Mouse (Mus musculus) embryonic stem cell, embryonic (primary cell): ENCODE measurements around the gene Brpf1.

Source experiments
- CTCF ChIA-PET, 4 experiments: fragments of 300-600 bp in 2 of 4; fragments of 350-600 bp in 2 of 4; sonication (Branson Sonifier 250); formaldehyde crosslinking; loops; one replicate each; lab custom pipeline; 2022; ENCODE audit warnings: inconsistent platforms in 2 of 4; lab: Charles Lee
- POLR2A ChIA-PET, 4 experiments: fragments of 300-600 bp in 2 of 4; fragments of 350-600 bp in 2 of 4; sonication (Branson Sonifier 250); formaldehyde crosslinking; loops; one replicate each; lab custom pipeline; 2022; ENCODE audit warnings: antibody characterized with exemption in 4 of 4, inconsistent platforms in 1 of 4; lab: Charles Lee

The Brpf1 gene

GRCm38 (mm10) chr6:113364518-113365135 is 57.7 kb downstream of the Brpf1 start:
- CTCF ChIA-PET, result interaction anchor here in 1 of 4 experiments (0.8 kb wide), 1 partner anchor 63 kb away, joined by 3 read pairs; no protein-coding TSS in a partner anchor
- POLR2A ChIA-PET, result interaction anchor here in 3 of 4 experiments (0.6 to 4.8 kb wide), 24 partner anchors 9 to 665 kb away, joined by 3 to 26 read pairs (median 4); partner anchors contain the start of genes Camk1 (in 2 of the 3), Brpf1 (in 1 of the 3) and Ogg1 (in 1 of the 3)

GRCm38 (mm10) chr6:113366639-113367038 is 59.7 kb downstream of the Brpf1 start:
- ChIA-PET POLR2A (interaction anchor here (0.7 to 7.2 kb wide), 27 partner anchors 9 to 321 kb away, joined by 3 to 65 read pairs (median 7); partner anchors contain the start of genes Arpc4 (in 2 of the 4), Brpf1 (in 2 of the 4), Camk1 (in 2 of the 4) and Thumpd3 (in 1 of the 4)), CTCF (no interaction called here)

GRCm38 (mm10) chr6:113367574-113367973 is 60.6 kb downstream of the Brpf1 start:
- ChIA-PET POLR2A (interaction anchor here (0.6 to 7.2 kb wide), 57 partner anchors 8 to 329 kb away, joined by 3 to 65 read pairs (median 5); partner anchors contain the start of genes Camk1 (in 3 of the 4), Arpc4 (in 2 of the 4), Brpf1 (in 2 of the 4) and Rpusd3 (in 2 of the 4)), CTCF (interaction anchor here in 3 of 4 experiments (0.7 to 1.9 kb wide), 7 partner anchors 12 to 199 kb away, joined by 3 to 5 read pairs (median 3); partner anchors contain the start of gene Ogg1 (in 1 of the 3))

GRCm38 (mm10) chr6:113368124-113368523 is 61.2 kb downstream of the Brpf1 start:
- POLR2A ChIA-PET, result interaction anchor here (0.5 to 7.2 kb wide), 58 partner anchors 8 to 330 kb away, joined by 3 to 65 read pairs (median 4); partner anchors contain the start of genes Arpc4 (in 2 of the 4), Brpf1 (in 2 of the 4), Camk1 (in 2 of the 4) and Rpusd3 (in 2 of the 4)

GRCm38 (mm10) chr6:113368577-113368976 is 61.6 kb downstream of the Brpf1 start:
- CTCF ChIA-PET, result interaction anchor here in 3 of 4 experiments (0.6 to 1.9 kb wide), 5 partner anchors 11 to 72 kb away, joined by 3 to 7 read pairs (median 5); no protein-coding TSS in a partner anchor
- POLR2A ChIA-PET, result interaction anchor here (0.5 to 7.2 kb wide), 52 partner anchors 7 to 345 kb away, joined by 3 to 65 read pairs (median 5); partner anchors contain the start of genes Arpc4 (in 2 of the 4), Brpf1 (in 2 of the 4), Camk1 (in 2 of the 4) and Rpusd3 (in 2 of the 4)

More at GRCm38 (mm10) chr6:113368124-113368523, 61.2 kb downstream of the Brpf1 start:
- CTCF ChIA-PET, result interaction anchor here (0.6 to 1.9 kb wide), 9 partner anchors 11 to 199 kb away, joined by 3 to 7 read pairs (median 3); partner anchors contain the start of gene Ogg1 (in 1 of the 4)

- ChIA-PET CTCF (interaction anchor here in 1 of 4 experiments (0.9 to 1.6 kb wide), 3 partner anchors 11 to 22 kb away, joined by 3 to 4 read pairs (median 3); no protein-coding TSS in a partner anchor), POLR2A (interaction anchor here in 2 of 4 experiments (0.6 to 7.2 kb wide), 16 partner anchors 7 to 324 kb away, joined by 3 to 65 read pairs (median 6); partner anchors contain the start of genes Arpc4 (in 2 of the 2), Camk1 (in 1 of the 2) and Thumpd3 (in 1 of the 2))
Measured at GRCm38 (mm10) chr6:113370194-113370929, 63.4 kb downstream of the Brpf1 start.

- POLR2A ChIA-PET, result interaction anchor here (0.6 to 3.5 kb wide), 9 partner anchors 9 to 31 kb away, joined by 3 to 22 read pairs (median 7); partner anchors contain the start of gene Camk1 (in 1 of the 4)
- CTCF ChIA-PET, result interaction anchor here in 1 of 4 experiments (0.6 kb wide), 1 partner anchor 305 kb away, joined by 4 read pairs; no protein-coding TSS in a partner anchor
Measured at GRCm38 (mm10) chr6:113373491-113373890, 66.6 kb downstream of the Brpf1 start.
